Mouse (Mus musculus) testis, adult 2 months (tissue): ENCODE results near the gene D430019H16Rik.

Experiments used
- CTCF ChIP-seq: fragments of 200-500 bp; IDR thresholded peaks from 2 replicates; pipeline ENCODE4 v1.5.1; 2012; ENCODE audit warnings: low read depth, mild to moderate bottlenecking, inconsistent platforms, low read length, moderate library complexity; ENCODE audit not compliant: control insufficient read depth, insufficient read depth, insufficient replicate concordance
- POLR2A ChIP-seq: fragments of 200-500 bp; IDR thresholded peaks from 2 replicates; pipeline ENCODE4 v1.6.1; 2012; ENCODE audit warnings: low read depth, mild to moderate bottlenecking, inconsistent platforms, low read length, moderate library complexity; ENCODE audit not compliant: control insufficient read depth

- TF ChIP-seq CTCF (no peak), POLR2A (no peak)
Observed at GRCm38 (mm10) chr12:105526186-105526585, 72.5 kb downstream of the D430019H16Rik start.
